Mouse (Mus musculus) c-Kit-negative CD71-positive TER-119-positive erythroid progenitor cells, embryonic 14.5 days (primary cell): ENCODE measurements around the gene Gm49630.
"Not testable (repeated sequence)": the region's sequence is repeated elsewhere in the genome, so short reads cannot be mapped to it uniquely, and the experiment has no call there.

Experiments used
- DNase-seq: peaks from one replicate; pipeline ENCODE4 v3.0.0-alpha.2; 2013; ENCODE audit warnings: low read depth, low spot score

Gm49630 gene

GRCm38 (mm10) chr17:7371879-7372278, at the start of gene Gm49630:
TSS of gene Gm49630 (minus strand) at chr17:7371979.
- DNase-seq = not testable (repeated sequence)

DNA sequence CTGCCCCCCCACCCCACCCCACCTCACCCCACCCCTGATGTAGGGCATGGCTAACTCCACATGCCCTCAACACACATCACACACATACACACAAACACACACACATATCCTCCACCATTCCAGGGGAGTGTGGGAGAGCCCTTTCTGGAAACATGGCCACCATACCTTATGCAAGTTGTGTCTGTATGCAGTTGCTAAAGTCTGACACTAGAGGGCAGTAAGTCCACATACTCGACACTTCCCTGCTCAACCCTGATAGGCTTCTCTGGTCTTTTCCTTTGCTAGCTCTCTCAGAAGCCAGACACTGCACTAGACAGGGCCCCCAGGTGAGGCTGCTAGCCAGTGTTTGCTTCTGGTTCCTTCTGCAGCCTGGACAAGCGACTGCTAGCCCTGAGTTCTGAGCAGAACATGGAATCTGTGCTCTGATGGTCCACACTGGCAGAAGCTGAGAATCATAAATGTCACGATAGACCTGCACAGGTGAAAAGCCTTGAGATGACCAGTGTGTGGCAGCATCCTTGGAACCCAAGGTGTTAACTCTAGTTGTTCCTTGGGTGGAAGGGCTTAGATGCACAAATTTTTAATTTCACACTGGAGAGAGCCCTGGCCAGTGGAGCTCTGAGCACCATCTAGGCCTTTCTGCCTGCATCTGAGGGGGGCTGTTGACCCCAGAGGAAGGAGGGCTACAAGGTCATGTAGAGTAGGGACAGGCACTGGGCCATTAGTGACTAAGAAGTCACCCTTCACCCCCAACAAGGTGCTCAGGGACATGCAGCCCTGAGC, 48.6 kb upstream of the Gm49630 start:
- not testable (repeated sequence) for DNase-seq

- not testable (repeated sequence) for DNase-seq
Observed at GRCm38 (mm10) chr17:7414601-7415310, 43.0 kb upstream of the Gm49630 start.

- DNase-seq = not testable (repeated sequence)
Observed at GRCm38 (mm10) chr17:7413336-7413735, 41.6 kb upstream of the Gm49630 start.

DNA sequence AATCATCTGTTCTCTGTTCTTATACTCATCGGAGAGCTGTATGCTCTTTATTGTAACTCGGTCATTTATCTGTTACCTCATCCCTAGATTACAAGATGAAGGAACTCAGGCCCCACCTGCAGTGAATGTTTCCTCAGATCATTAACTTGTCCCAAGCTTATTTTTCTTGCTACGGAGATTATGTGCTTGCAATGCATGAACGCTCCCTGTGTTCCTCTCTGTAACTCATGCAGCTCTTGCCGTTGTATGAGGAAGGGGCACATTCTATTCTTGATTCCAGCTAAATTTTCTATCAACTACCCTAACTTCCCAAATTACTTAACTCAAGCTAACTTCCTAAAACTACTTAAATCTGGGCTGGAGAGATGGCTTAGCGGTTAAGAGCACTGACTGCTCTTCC, 28.0 kb upstream of the Gm49630 start:
- not testable (repeated sequence) for DNase-seq

DNA sequence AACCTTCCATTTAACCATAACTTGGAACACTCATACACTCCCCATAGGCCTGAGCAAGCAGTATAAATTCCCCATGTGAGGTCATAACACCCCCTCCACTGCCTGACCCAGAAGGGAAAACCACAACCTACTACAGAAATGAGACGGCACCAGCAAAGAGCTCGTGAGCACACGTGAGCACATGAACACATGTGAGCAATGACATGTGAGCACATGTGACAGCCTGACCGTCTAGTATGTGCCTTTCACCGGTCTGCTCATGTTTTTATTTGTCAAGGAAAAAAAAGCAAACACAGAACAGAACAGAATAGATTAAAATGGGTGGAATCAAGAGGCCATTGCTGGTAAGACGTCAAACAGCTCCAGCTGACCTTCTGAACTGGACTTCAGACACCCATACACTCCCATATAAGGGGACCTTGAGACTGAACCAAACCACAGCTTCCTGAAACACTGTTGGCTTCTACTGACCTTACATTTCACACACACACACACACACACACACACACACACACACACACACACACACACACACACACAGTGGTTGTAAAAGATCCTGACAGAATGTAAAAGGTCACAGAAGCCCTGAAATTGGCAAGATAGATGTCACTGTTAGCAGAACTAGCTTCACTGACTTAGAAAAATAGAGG, 26.5 kb upstream of the Gm49630 start:
- DNase-seq = not testable (repeated sequence)

- not testable (repeated sequence) for DNase-seq
Observed at GRCm38 (mm10) chr17:7397079-7397478, 25.3 kb upstream of the Gm49630 start.

DNA sequence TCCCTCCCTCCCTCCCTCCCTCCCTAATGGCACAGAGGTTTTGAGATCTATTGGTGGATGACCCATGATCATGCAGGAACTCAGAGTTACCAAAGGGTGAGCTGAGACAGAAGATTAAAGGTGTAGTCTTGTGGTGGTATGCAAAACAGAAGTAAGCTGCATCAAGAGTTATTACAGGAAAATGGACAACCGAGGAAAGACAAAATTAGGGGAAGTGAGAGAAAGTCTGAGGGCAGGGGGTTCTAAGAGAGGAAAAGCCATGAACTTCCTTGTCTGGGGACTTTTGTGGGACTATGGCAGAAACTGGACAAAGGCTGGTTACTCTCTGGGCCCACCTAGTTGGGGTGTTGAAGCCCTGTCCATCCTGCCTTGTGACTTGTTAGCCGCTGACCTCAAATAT, 24.5 kb upstream of the Gm49630 start:
- not testable (repeated sequence) for DNase-seq

DNA sequence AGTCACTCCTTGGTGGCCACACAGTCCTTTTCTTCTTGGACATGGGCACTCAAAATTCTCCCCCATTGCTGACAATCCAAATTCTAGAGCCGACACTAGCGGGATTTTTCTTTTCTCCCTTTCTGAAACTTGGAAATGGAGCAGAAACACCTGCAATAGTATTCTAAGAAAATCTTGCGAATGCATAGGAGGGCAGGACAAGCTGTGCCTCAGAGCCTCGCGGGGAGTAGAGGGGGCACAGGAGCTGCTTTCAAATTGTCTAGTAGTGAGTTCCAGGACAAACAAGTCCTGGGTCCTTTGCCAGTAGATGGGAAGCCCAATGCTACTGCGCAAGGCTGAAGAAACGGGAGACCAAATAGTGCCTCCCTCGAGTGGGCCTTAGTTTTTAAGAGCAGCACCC, 23.9 kb upstream of the Gm49630 start:
- DNase-seq = not testable (repeated sequence)

- DNase-seq = not testable (repeated sequence)
Observed at GRCm38 (mm10) chr17:7395116-7395515, 23.3 kb upstream of the Gm49630 start.

- not testable (repeated sequence) for DNase-seq
Observed at GRCm38 (mm10) chr17:7389898-7390297, 18.1 kb upstream of the Gm49630 start.

- DNase-seq = not testable (repeated sequence)
Observed at GRCm38 (mm10) chr17:7388958-7389356, 17.2 kb upstream of the Gm49630 start.

- not testable (repeated sequence) for DNase-seq
Observed at GRCm38 (mm10) chr17:7388341-7388957, 16.7 kb upstream of the Gm49630 start.

DNA sequence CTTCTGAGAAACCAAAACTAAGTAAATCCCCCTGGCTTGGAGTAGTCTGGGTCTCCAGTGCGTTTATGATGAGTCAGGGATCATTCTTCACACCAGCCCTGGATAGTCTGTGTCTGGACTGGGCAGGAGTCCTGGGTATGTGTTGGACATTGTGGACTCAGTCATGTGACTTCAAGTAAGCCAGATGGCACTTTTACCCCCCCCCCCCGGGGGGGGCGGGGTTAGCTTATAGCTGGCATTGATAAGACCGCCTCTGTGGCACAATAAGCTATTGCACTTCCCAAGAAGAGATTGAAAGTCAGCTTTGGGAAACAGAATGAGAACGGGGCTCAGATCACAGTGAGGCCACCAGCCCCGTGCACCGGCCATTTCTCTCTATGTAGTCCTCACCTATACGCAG, 14.2 kb upstream of the Gm49630 start:
- not testable (repeated sequence) for DNase-seq

DNA sequence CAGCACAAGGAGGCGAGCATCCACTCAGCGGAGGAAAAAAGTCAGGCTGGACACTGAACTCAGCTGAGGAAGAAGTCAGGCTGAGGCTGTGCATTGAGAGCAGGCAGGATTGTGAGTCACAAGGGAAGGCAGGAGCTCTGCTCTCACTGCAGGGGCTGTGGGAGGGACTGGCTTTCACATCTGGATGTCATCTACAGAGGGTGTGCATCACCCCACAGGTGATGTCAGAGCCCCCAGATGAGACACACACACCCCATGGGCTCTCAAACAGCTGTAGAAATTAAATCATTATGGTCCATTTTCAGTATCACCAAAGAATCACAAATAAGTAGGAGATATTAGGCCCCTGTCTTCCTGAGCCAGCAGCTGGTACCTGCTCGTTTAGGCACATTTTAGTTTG, 13.6 kb upstream of the Gm49630 start, which contains the start of gene Unc93a2:
Gene Unc93a2 (minus strand): TSS at position 101 of the 400 bp plus-strand sequence.
- DNase-seq = not testable (repeated sequence)

DNA sequence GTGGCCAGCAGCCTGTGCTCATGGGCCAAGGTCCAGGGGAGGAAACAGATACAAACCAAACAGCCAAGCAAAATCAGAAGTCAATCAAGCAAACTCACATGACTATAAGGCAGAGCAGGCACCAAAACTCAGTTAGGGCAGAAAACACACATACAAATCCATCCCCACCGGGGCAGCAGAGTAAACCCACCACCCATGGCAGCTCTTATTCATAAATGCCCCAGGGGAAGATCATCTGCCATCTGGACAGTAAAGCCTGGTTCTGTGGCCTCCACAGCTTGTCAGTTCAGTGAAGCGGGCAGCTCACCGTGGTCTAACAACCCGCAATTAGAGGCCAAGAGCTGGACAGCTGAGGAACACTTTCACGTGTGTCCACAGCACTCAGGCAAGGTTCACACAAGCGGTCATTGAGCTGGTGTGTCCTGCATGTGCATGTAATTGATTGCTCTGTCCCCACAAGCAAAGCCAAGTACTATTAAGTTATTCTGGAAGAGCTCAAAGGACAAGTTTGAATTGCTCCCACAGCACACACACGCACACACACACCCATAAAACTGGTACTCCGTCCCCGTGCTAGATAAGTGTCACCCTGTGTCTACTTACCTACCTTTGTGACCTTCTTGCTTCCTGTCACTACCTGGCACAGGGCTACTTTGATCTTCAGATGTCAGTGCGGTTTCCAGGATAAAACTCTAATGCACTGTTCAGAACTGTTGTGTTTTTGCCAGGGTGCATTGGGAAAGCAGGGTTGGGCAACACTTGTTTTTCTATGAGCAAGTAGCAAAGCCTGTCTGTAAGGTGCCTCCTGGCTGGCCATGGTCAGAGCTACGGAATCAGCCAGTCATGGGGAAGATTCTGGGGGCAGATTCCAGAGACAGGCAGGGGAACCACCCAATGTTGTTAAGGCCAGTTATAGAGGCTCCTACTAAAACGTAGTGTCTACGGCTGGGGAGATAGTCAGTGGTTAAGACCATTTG, 11.7 kb upstream of the Gm49630 start:
- DNase-seq = not testable (repeated sequence)

- not testable (repeated sequence) for DNase-seq
Observed at GRCm38 (mm10) chr17:7382711-7383110, 10.9 kb upstream of the Gm49630 start.

- DNase-seq = not testable (repeated sequence)
Observed at GRCm38 (mm10) chr17:7377907-7378306, 6.1 kb upstream of the Gm49630 start.

- DNase-seq = not testable (repeated sequence)
Observed at GRCm38 (mm10) chr17:7376951-7377700, 5.3 kb upstream of the Gm49630 start.

DNA sequence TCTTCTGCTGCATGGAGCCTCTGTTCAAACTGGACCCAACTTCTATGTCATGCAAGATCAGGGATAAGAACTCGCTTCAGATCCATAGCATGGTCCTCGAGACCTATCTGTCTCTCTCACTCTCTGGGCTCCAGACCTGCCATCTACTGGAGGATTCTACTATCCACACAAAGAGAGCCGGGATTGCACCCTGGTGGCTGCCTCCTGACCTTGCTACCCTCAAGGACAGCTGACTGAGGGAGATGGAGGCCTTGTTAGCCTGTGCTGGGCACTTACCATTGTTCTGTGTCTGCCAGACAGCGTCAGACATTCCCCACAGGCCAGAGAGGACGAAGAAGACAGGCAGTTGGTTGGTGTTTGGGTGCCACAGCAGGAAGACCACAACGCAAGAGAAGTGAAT, 2.4 kb downstream of the Gm49630 start:
- DNase-seq = not testable (repeated sequence)
